Mouse (Mus musculus): ENCODE data around the gene Slc37a1. TPM values are rescaled to one million over a fixed set of nuclear protein-coding genes. Genes with fewer than 3 reads are reported as not detected.
"Not testable (repeated sequence)": the region's sequence is repeated elsewhere in the genome, so short reads cannot be mapped to it uniquely, and the experiment has no call there.

Slc37a1 gene
- total and polyA plus RNA-seq, 3 experiments = 14.2 to 15.0 TPM; not detected in 1

- Histone ChIP-seq H3K9me3 (replicated peaks; ENCODE audit: insufficient read depth, low read length) (no peaks in the 10 kb centered on the region), H3K4me1 (ENCODE audit: control insufficient read depth in 1 of 2, insufficient read depth in 2 of 2, low read length in 2 of 2) (no peaks in the 10 kb centered on the region), H3K36me3 (ENCODE audit: control insufficient read depth in 1 of 2, insufficient read depth in 2 of 2, low read length in 2 of 2) (no peaks in the 10 kb centered on the region), H3K4me3 (ENCODE audit: control insufficient read depth in 1 of 2, insufficient read depth in 1 of 2, low read depth in 2 of 2, low read length in 2 of 2) (no peak overlapping the region), H3K27me3 (ENCODE audit: control insufficient read depth in 1 of 2, insufficient read depth in 2 of 2, low read length in 2 of 2) (no peaks in the 10 kb centered on the region), H3K27ac (ENCODE audit: control insufficient read depth, low read depth, low read length) (no peak overlapping the region), H3K9ac (ENCODE audit: control insufficient read depth, low read depth, low read length, poor library complexity, severe bottlenecking) (no peak overlapping the region), H3K79me2 (ENCODE audit: control insufficient read depth, insufficient read depth, low read length, poor library complexity) (no peaks in the 10 kb centered on the region)
- TF ChIP-seq MAX (IDR thresholded peaks at IDR 0.05; ENCODE audit: low read length) (no peak), MAFK (IDR thresholded peaks at IDR 0.05; ENCODE audit: borderline replicate concordance, low read depth, low read length) (no peak), TBP (IDR thresholded peaks at IDR 0.05; ENCODE audit: low read depth, low read length) (no peak), ZMIZ1 (IDR thresholded peaks at IDR 0.05; ENCODE audit: low read depth, low read length) (no peak), HCFC1 (IDR thresholded peaks at IDR 0.05; ENCODE audit: low read depth, low read length) (no peak), ZKSCAN1 (IDR thresholded peaks at IDR 0.05; ENCODE audit: low read depth, low read length) (no peak), EP300 (IDR thresholded peaks at IDR 0.05; ENCODE audit: low read depth in 1 of 2, low read length in 2 of 2) (no peak), ETS1 (IDR thresholded peaks at IDR 0.05; ENCODE audit: low read depth, low read length) (no peak), JUND (IDR thresholded peaks at IDR 0.05; ENCODE audit: low read depth, low read length) (no peak), GATA1 (IDR thresholded peaks at IDR 0.05; ENCODE audit: low read depth, low read length) (no peak), ELF1 (IDR thresholded peaks at IDR 0.05; ENCODE audit: low read depth, low read length) (no peak), USF2 (IDR thresholded peaks at IDR 0.05; ENCODE audit: borderline replicate concordance in 1 of 2, insufficient read depth in 1 of 2, low read depth in 1 of 2, low read length in 2 of 2) (no peak), E2F4 (IDR thresholded peaks at IDR 0.05; ENCODE audit: borderline replicate concordance, low read depth, low read length) (no peak), MXI1 (IDR thresholded peaks at IDR 0.05; ENCODE audit: low read depth, low read length) (no peak), TCF12 (IDR thresholded peaks at IDR 0.05; ENCODE audit: low read depth, low read length) (no peak), GABPA (IDR thresholded peaks at IDR 0.05; ENCODE audit: low read depth, low read length) (no peak), RCOR1 (IDR thresholded peaks at IDR 0.05; ENCODE audit: low read depth, low read length) (no peak), ZNF384 (IDR thresholded peaks at IDR 0.05; ENCODE audit: low read depth, low read length) (no peak)
- DNase-seq (ENCODE audit: low read depth, low spot score) = no peak
Observed at GRCm38 (mm10) chr17:31351984-31352383, 65.4 kb downstream of the Slc37a1 start.

- H3K4me1 ChIP-seq (ENCODE audit: control insufficient read depth in 1 of 2, insufficient read depth in 2 of 2, low read length in 2 of 2) = no peaks in the 10 kb centered on the region
- no peak overlapping the region for H3K9ac ChIP-seq (ENCODE audit: control insufficient read depth, low read depth, low read length, poor library complexity, severe bottlenecking)
- no peaks in the 10 kb centered on the region for H3K9me3 ChIP-seq (replicated peaks; ENCODE audit: insufficient read depth, low read length)
- 0 out of 4 replicates have a peak, but pooled peaks cover 0 to 1% of the 10 kb centered on the region in 2 experiments for H3K27me3 ChIP-seq (ENCODE audit: control insufficient read depth in 1 of 2, insufficient read depth in 2 of 2, low read length in 2 of 2)
- no peaks in the 10 kb centered on the region for H3K79me2 ChIP-seq (ENCODE audit: control insufficient read depth, insufficient read depth, low read length, poor library complexity)
- H3K4me3 ChIP-seq (ENCODE audit: control insufficient read depth in 1 of 2, insufficient read depth in 1 of 2, low read depth in 2 of 2, low read length in 2 of 2) = no peak overlapping the region
- DNase-seq (ENCODE audit: low read depth, low spot score) = no peak
- TF ChIP-seq GABPA (IDR thresholded peaks at IDR 0.05; ENCODE audit: low read depth, low read length) (no peak), CTCF (IDR thresholded peaks at IDR 0.05 in 2 of 3, conservative IDR thresholded peaks at IDR 0.05 in 1 of 3; ENCODE audit: control insufficient read depth in 1 of 3, insufficient read depth in 1 of 3, low read depth in 2 of 3, low read length in 3 of 3, poor library complexity in 1 of 3, severe bottlenecking in 1 of 3) (no peak), E2F4 (IDR thresholded peaks at IDR 0.05; ENCODE audit: borderline replicate concordance, low read depth, low read length) (no peak), SMC3 (IDR thresholded peaks at IDR 0.05; ENCODE audit: low read depth, low read length) (no peak), MXI1 (IDR thresholded peaks at IDR 0.05; ENCODE audit: low read depth, low read length) (no peak), GATA1 (IDR thresholded peaks at IDR 0.05; ENCODE audit: low read depth, low read length) (no peak), SIN3A (IDR thresholded peaks at IDR 0.05; ENCODE audit: low read length) (no peak), JUND (IDR thresholded peaks at IDR 0.05; ENCODE audit: low read depth, low read length) (no peak), TAL1 (IDR thresholded peaks at IDR 0.05; ENCODE audit: low read length) (no peak), HCFC1 (IDR thresholded peaks at IDR 0.05; ENCODE audit: low read depth, low read length) (no peak), ZKSCAN1 (IDR thresholded peaks at IDR 0.05; ENCODE audit: low read depth, low read length) (no peak), CHD1 (IDR thresholded peaks at IDR 0.05; ENCODE audit: low read depth, low read length) (no peak), MYC (IDR thresholded peaks at IDR 0.05; ENCODE audit: low read depth, low read length) (no peak), CHD2 (IDR thresholded peaks at IDR 0.05; ENCODE audit: low read length) (no peak)
- H3K27ac ChIP-seq (ENCODE audit: control insufficient read depth, low read depth, low read length) = no peak overlapping the region
- no peaks in the 10 kb centered on the region for H3K36me3 ChIP-seq (ENCODE audit: control insufficient read depth in 1 of 2, insufficient read depth in 2 of 2, low read length in 2 of 2)
Observed at GRCm38 (mm10) chr17:31353255-31353654, 66.7 kb downstream of the Slc37a1 start.

GRCm38 (mm10) chr17:31354684-31355083 lies 68.1 kb downstream of the Slc37a1 start:
- not testable (repeated sequence) for H3K9me3 ChIP-seq (replicated peaks; ENCODE audit: insufficient read depth, low read length)

More at GRCm38 (mm10) chr17:31354684-31355083, 68.1 kb downstream of the Slc37a1 start:
- not testable (repeated sequence) for H3K9ac ChIP-seq (ENCODE audit: control insufficient read depth, low read depth, low read length, poor library complexity, severe bottlenecking); H3K79me2 ChIP-seq (ENCODE audit: control insufficient read depth, insufficient read depth, low read length, poor library complexity); H3K27me3 ChIP-seq (ENCODE audit: control insufficient read depth in 1 of 2, insufficient read depth in 2 of 2, low read length in 2 of 2); H3K4me3 ChIP-seq (ENCODE audit: control insufficient read depth in 1 of 2, insufficient read depth in 1 of 2, low read depth in 2 of 2, low read length in 2 of 2); H3K27ac ChIP-seq (ENCODE audit: control insufficient read depth, low read depth, low read length); H3K36me3 ChIP-seq (ENCODE audit: control insufficient read depth in 1 of 2, insufficient read depth in 2 of 2, low read length in 2 of 2); DNase-seq (ENCODE audit: low read depth, low spot score); H3K4me1 ChIP-seq (ENCODE audit: control insufficient read depth in 1 of 2, insufficient read depth in 2 of 2, low read length in 2 of 2)

All from MEL (cell line).